Mouse (Mus musculus): ENCODE results near the gene Kif14. TPM values are rescaled to one million over a fixed set of nuclear protein-coding genes. Genes with fewer than 3 reads are reported as not detected.

Kif14 gene
- total RNA-seq, 1 experiment, result 12.2 TPM

DNA sequence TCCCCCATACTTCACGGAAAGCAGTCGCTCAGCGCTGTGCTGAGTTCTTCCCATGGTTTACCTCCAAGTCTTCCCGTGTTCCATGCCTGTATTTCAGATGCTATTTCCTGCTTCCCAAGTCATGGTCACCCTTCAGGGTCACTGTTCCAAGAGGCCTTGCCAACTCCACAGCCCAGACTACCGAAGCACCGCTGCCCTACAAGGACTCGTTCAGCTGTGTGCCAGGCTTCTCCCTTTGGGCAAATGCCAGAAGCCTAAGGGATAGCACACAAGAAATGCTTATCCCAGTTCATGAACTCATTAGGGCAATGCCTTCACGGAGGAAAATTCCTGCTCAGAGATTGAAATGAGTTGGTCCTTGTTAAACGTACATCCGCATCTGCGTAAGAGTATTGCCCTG lies 47.0 kb downstream of the Kif14 start:
- Histone ChIP-seq H3K9me3 (ENCODE audit: control insufficient read depth, insufficient read depth, low read depth, low read length) (no peaks in the 10 kb centered on the region), H3K4me1 (ENCODE audit: control insufficient read depth in 2 of 2, insufficient read depth in 2 of 2, low read length in 2 of 2, poor library complexity in 1 of 2) (no peaks in the 10 kb centered on the region), H3K9ac (ENCODE audit: insufficient read depth, low read depth, low read length, poor library complexity, severe bottlenecking) (no peak overlapping the region), H3K36me3 (ENCODE audit: control insufficient read depth, insufficient read depth, low read length, poor library complexity, severe bottlenecking) (peaks cover 25% of the 10 kb centered on the region), H3K27ac (ENCODE audit: insufficient read depth, low read depth, low read length, poor library complexity, severe bottlenecking) (no peak overlapping the region; the same call in 1 of the 2 replicates), H3K4me3 (ENCODE audit: insufficient read depth in 1 of 2, low read depth in 1 of 2, low read length in 2 of 2, poor library complexity in 1 of 2, severe bottlenecking in 1 of 2) (no peak overlapping the region)
- no peak for DNase-seq (ENCODE audit: low read depth, low spot score)
- in situ Hi-C loops (cut with MboI; ENCODE audit: low sequenced_read_pairs in 2 of 2, unreplicated experiment in 2 of 2), result no loop called here
- TF ChIP-seq MAFK (IDR thresholded peaks at IDR 0.05; ENCODE audit: insufficient read depth, low read depth, low read length), result no peak

DNA sequence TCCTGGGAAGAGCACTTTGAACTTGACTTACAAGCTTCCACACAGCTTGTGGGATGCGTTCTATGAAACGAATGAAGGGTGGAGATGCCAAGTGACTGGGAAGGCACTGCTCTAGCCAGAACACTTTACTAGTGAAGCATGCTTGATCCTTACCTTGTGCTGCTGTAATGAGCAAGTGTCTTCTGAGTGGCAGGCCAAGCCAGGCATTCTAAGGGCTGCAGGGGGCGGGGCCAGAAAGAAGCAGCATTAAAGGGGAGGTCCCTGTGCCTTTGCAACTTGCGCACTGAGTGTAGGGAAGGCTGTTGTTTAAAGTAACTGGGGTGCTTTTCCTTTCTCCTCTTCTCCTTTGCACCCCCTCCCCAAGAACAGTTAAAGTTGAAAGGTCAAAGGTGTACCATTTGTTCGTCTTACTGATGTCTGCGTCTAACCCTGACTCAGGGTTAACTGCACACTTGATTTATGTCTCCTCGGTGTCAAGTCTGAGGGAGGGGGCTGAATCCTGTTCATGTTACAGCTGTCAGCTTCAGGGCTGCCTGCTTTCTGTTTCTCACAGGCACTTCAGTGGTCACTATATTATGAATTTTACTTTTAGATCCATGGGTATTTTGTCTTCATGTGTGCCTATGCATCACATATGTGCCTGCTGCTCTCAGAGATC lies 52.7 kb downstream of the Kif14 start:
- no peak for DNase-seq (ENCODE audit: low read depth, low spot score)
- H3K36me3 ChIP-seq (ENCODE audit: control insufficient read depth, insufficient read depth, low read length, poor library complexity, severe bottlenecking), result peaks cover 26% of the 10 kb centered on the region
- no peak overlapping the region for H3K27ac ChIP-seq (ENCODE audit: insufficient read depth, low read depth, low read length, poor library complexity, severe bottlenecking)
- no peak for TF ChIP-seq HCFC1 (IDR thresholded peaks at IDR 0.05; ENCODE audit: borderline replicate concordance, insufficient read depth, low read length)
- H3K9me3 ChIP-seq (ENCODE audit: control insufficient read depth, insufficient read depth, low read depth, low read length), result no peaks in the 10 kb centered on the region
- H3K4me3 ChIP-seq (ENCODE audit: insufficient read depth in 1 of 2, low read depth in 1 of 2, low read length in 2 of 2, poor library complexity in 1 of 2, severe bottlenecking in 1 of 2), result no peak overlapping the region
- in situ Hi-C loops (cut with MboI; ENCODE audit: low sequenced_read_pairs in 2 of 2, unreplicated experiment in 2 of 2), result no loop called here
- no peaks in the 10 kb centered on the region for H3K4me1 ChIP-seq (ENCODE audit: control insufficient read depth in 2 of 2, insufficient read depth in 2 of 2, low read length in 2 of 2, poor library complexity in 1 of 2)
- H3K9ac ChIP-seq (ENCODE audit: insufficient read depth, low read depth, low read length, poor library complexity, severe bottlenecking), result no peak overlapping the region

DNA sequence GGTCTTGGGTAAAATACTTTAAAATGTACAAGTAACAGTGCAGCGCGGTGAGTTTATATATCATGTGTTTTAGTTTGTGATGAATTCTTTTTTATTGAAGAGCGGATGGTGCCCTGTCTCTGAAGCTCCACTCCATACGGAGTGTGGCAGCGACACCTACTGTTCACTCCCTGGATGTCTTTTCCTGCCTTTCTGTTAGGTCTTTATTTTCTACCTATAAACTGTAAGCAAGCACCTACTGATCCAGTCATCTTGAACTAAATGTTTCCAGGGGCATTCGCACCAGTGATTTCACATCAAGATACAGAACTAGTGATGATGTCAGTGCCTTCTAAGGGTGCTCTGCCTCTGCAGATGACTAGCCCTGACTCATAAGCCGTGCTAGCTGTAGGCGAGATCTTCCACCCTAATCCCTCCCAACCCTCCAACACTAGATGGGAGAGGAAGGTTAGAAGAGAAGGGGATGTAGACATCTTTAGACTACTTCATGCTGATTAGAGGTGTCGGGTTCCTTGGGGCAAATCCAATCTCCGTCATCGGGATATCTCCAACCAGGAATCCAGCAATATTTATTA lies 55.3 kb downstream of the Kif14 start:
- in situ Hi-C loops (cut with MboI; ENCODE audit: low sequenced_read_pairs in 2 of 2, unreplicated experiment in 2 of 2), result no loop called here
- H3K27ac ChIP-seq (ENCODE audit: insufficient read depth, low read depth, low read length, poor library complexity, severe bottlenecking), result no peak overlapping the region
- no peak overlapping the region for H3K4me3 ChIP-seq (ENCODE audit: insufficient read depth in 1 of 2, low read depth in 1 of 2, low read length in 2 of 2, poor library complexity in 1 of 2, severe bottlenecking in 1 of 2)
- peaks cover 23% of the 10 kb centered on the region; the same call in 1 of the 2 replicates for H3K36me3 ChIP-seq (ENCODE audit: control insufficient read depth, insufficient read depth, low read length, poor library complexity, severe bottlenecking)
- H3K9me3 ChIP-seq (ENCODE audit: control insufficient read depth, insufficient read depth, low read depth, low read length), result no peaks in the 10 kb centered on the region
- no peaks in the 10 kb centered on the region; a peak in 1 of 4 replicates for H3K4me1 ChIP-seq (ENCODE audit: control insufficient read depth in 2 of 2, insufficient read depth in 2 of 2, low read length in 2 of 2, poor library complexity in 1 of 2)
- DNase-seq (ENCODE audit: low read depth, low spot score), result no peak
- no peak overlapping the region for H3K9ac ChIP-seq (ENCODE audit: insufficient read depth, low read depth, low read length, poor library complexity, severe bottlenecking)
- TF ChIP-seq ZNF384 (IDR thresholded peaks at IDR 0.05; ENCODE audit: low read depth, low read length), result no peak
- TF ChIP-seq MAFK (IDR thresholded peaks at IDR 0.05; ENCODE audit: insufficient read depth, low read depth, low read length), result no peak
- no peak for TF ChIP-seq HCFC1 (IDR thresholded peaks at IDR 0.05; ENCODE audit: borderline replicate concordance, insufficient read depth, low read length)
- TF ChIP-seq CHD2 (IDR thresholded peaks at IDR 0.05; ENCODE audit: low read depth, low read length), result no peak
- no peak for TF ChIP-seq ZC3H11A (IDR thresholded peaks at IDR 0.05; ENCODE audit: borderline replicate concordance, low read depth, low read length)

DNA sequence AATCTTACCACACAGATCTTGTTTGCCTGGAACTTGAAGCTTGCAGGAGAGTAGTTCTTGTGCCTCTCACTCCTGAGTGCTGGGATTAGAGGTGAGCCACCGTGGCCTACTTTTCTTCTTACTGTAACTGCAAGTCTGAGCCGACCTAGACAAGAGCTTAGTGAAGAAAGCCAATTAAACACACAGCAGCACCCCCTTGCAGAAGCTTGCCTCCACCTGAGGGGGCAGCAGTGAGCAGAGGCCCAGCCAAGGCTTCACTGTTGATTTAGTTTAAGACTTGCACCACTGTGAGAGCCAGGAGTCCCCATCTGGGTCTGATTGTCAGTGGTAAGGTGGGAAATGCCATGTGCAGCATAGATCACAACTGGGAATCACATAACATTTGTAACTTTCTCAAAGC lies 58.8 kb downstream of the Kif14 start:
- in situ Hi-C loops (cut with MboI; ENCODE audit: low sequenced_read_pairs in 2 of 2, unreplicated experiment in 2 of 2), result loop anchor here (25.0 kb wide), 1 partner anchor 587 kb away; no protein-coding TSS in a partner anchor
- Histone ChIP-seq H3K4me1 (ENCODE audit: control insufficient read depth in 2 of 2, insufficient read depth in 2 of 2, low read length in 2 of 2, poor library complexity in 1 of 2) (peaks cover 0 to 2% of the 10 kb centered on the region in 2 experiments; a peak in 1 of 4 replicates), H3K9me3 (ENCODE audit: control insufficient read depth, insufficient read depth, low read depth, low read length) (no peaks in the 10 kb centered on the region), H3K27ac (ENCODE audit: insufficient read depth, low read depth, low read length, poor library complexity, severe bottlenecking) (no peak overlapping the region), H3K9ac (ENCODE audit: insufficient read depth, low read depth, low read length, poor library complexity, severe bottlenecking) (no peak overlapping the region), H3K4me3 (ENCODE audit: insufficient read depth in 1 of 2, low read depth in 1 of 2, low read length in 2 of 2, poor library complexity in 1 of 2, severe bottlenecking in 1 of 2) (no peak overlapping the region), H3K36me3 (ENCODE audit: control insufficient read depth, insufficient read depth, low read length, poor library complexity, severe bottlenecking) (peaks cover 37% of the 10 kb centered on the region)
- TF ChIP-seq HCFC1 (IDR thresholded peaks at IDR 0.05; ENCODE audit: borderline replicate concordance, insufficient read depth, low read length), result no peak
- TF ChIP-seq ZNF384 (IDR thresholded peaks at IDR 0.05; ENCODE audit: low read depth, low read length), result no peak
- TF ChIP-seq CHD2 (IDR thresholded peaks at IDR 0.05; ENCODE audit: low read depth, low read length), result no peak
- TF ChIP-seq ZC3H11A (IDR thresholded peaks at IDR 0.05; ENCODE audit: borderline replicate concordance, low read depth, low read length), result no peak
- TF ChIP-seq MAFK (IDR thresholded peaks at IDR 0.05; ENCODE audit: insufficient read depth, low read depth, low read length), result no peak
- peak; percentile 71 for DNase-seq (ENCODE audit: low read depth, low spot score)

DNA sequence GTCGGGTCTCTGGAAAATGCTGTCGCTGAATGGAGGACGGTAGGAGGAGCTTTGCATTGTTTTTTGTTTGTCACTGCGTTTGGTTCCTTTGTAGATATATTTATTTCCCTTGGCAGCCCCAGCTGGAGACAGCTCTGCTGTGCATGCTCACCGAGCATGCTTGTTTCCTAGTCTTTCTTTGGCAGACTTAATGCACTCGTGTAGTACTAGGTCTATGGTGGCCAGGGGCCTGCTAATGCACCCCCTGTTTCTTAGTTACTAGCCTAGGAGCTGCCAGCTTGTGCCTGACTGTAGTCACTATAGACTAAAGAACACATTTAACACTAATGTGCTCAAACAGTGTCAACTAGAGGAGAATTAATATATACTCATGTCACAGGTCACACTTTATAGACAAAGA lies 59.7 kb downstream of the Kif14 start:
- Histone ChIP-seq H3K9me3 (ENCODE audit: control insufficient read depth, insufficient read depth, low read depth, low read length) (no peaks in the 10 kb centered on the region), H3K4me1 (ENCODE audit: control insufficient read depth in 2 of 2, insufficient read depth in 2 of 2, low read length in 2 of 2, poor library complexity in 1 of 2) (peaks cover 0 to 2% of the 10 kb centered on the region in 2 experiments; a peak in 1 of 4 replicates), H3K4me3 (ENCODE audit: insufficient read depth in 1 of 2, low read depth in 1 of 2, low read length in 2 of 2, poor library complexity in 1 of 2, severe bottlenecking in 1 of 2) (no peak overlapping the region), H3K27ac (ENCODE audit: insufficient read depth, low read depth, low read length, poor library complexity, severe bottlenecking) (no peak overlapping the region), H3K36me3 (ENCODE audit: control insufficient read depth, insufficient read depth, low read length, poor library complexity, severe bottlenecking) (peaks cover 38% of the 10 kb centered on the region), H3K9ac (ENCODE audit: insufficient read depth, low read depth, low read length, poor library complexity, severe bottlenecking) (no peak overlapping the region)
- TF ChIP-seq ZC3H11A (IDR thresholded peaks at IDR 0.05; ENCODE audit: borderline replicate concordance, low read depth, low read length), result no peak
- no peak for TF ChIP-seq HCFC1 (IDR thresholded peaks at IDR 0.05; ENCODE audit: borderline replicate concordance, insufficient read depth, low read length)
- no peak for TF ChIP-seq CHD2 (IDR thresholded peaks at IDR 0.05; ENCODE audit: low read depth, low read length)
- TF ChIP-seq ZNF384 (IDR thresholded peaks at IDR 0.05; ENCODE audit: low read depth, low read length), result no peak
- TF ChIP-seq MAFK (IDR thresholded peaks at IDR 0.05; ENCODE audit: insufficient read depth, low read depth, low read length), result no peak
- in situ Hi-C loops (cut with MboI; ENCODE audit: low sequenced_read_pairs in 2 of 2, unreplicated experiment in 2 of 2), result loop anchor here (25.0 kb wide), 1 partner anchor 586 kb away; no protein-coding TSS in a partner anchor
- DNase-seq (ENCODE audit: low read depth, low spot score), result no peak
